Mouse (Mus musculus) adrenal gland, postnatal 36 days (tissue): ENCODE results near the gene Ephb4. TPM values are rescaled to one million over a fixed set of nuclear protein-coding genes. Genes with fewer than 3 reads are reported as not detected.

ENCODE experiments used
- total RNA-seq, 2 experiments: library from RNA; stranded (reverse); gene quantifications; 2 replicates each; pipeline ENCODE4 v1.2.3; 2021

Gene Ephb4
- total RNA-seq, 2 experiments from 2014 or later = 59.4 to 60.6 TPM

Other genes with a start within 250 kb of the Ephb4 start
- gene Trim56, start 233.9 kb upstream of the Ephb4 start, total RNA-seq = 10 to 100 TPM; 40.9 to 44.8 TPM
- not detected for gene Muc3, start 200.8 kb upstream of the Ephb4 start, total RNA-seq
- under 1 TPM in 1 of 2 experiments, not detected in 1; 0.17 TPM for gene Muc3a, start 137.7 kb upstream of the Ephb4 start, total RNA-seq
- 1 to 10 TPM; 7.0 TPM for gene Ache, start 62.6 kb upstream of the Ephb4 start, total RNA-seq
- 10 to 100 TPM; 10.2 to 12.7 TPM for gene Ufsp1, start 55.5 kb upstream of the Ephb4 start, total RNA-seq
- 100 to 1,000 TPM; 103 to 167 TPM for gene Srrt, start 42.4 kb upstream of the Ephb4 start, total RNA-seq
- gene Trip6, start 35.7 kb upstream of the Ephb4 start, total RNA-seq = 10 to 100 TPM; 36.7 to 38.2 TPM
- 10 to 100 TPM in 1 of 2 experiments, 1 to 10 TPM in 1; 8.0 to 11.5 TPM for gene Slc12a9, start 16.5 kb upstream of the Ephb4 start, total RNA-seq
- gene Zan, start 127.0 kb downstream of the Ephb4 start, total RNA-seq = under 1 TPM in 1 of 2 experiments, not detected in 1; 0.03 TPM
- 10 to 100 TPM; 25.6 to 27.0 TPM for gene Pop7, start 152.4 kb downstream of the Ephb4 start, total RNA-seq
- 10 to 100 TPM; 32.0 to 32.8 TPM for gene Gigyf1, start 168.4 kb downstream of the Ephb4 start, total RNA-seq
- gene Epo, start 183.1 kb downstream of the Ephb4 start, total RNA-seq = not detected
- 100 to 1,000 TPM; 544 to 638 TPM for gene Gnb2, start 183.4 kb downstream of the Ephb4 start, total RNA-seq
- 1 to 10 TPM; 2.6 to 3.3 TPM for gene Actl6b, start 203.4 kb downstream of the Ephb4 start, total RNA-seq
- gene Tfr2, start 219.7 kb downstream of the Ephb4 start, total RNA-seq = 1 to 10 TPM in 1 of 2 experiments, under 1 TPM in 1; 0.95 to 1.1 TPM